ENCODE assay signal across 8 mouse cellular contexts in the genomic region with DNA sequence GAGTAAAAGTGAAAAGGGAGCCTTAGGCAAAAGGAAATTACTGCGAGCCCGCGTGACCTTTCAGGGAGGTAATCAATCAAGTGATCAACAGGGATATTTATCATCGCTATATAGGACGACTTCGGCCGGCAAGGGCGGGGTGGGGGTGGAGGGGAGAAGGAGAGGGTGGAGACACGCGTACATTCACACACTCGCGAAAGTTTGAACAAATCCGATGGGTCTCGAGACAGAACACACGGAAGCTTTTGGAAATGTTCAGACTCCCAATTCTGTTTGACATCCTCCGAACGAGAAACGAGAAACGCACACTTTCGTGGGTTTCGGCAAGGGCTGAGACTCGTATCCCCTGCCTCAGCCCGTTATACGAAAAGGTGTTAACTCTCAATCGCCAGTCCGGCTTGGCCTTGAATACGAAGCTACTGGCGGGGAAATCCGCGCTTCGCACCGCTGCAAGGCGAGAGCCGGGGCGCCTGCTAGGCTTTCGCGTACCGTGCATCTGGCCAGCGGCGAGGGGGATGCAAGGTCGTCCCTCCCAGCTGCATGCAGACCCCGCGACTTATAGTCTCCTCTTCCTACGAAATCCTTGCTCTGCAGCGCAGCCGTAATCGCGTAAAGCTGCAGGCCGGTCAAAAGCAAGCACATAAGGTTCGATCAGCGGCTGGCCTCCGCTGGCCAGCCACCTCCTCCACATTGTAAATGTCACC. TPM values are rescaled to one million over a fixed set of nuclear protein-coding genes. Genes with fewer than 3 reads are reported as not detected.
DNase-seq lines count a peak whose midpoint lies in the region; ATAC-seq and TF ChIP-seq lines count a peak whose summit lies in the region.

No protein-coding gene starts in this region.

- peak; percentile 22; the same call in 1 of the 2 replicates for ATAC-seq in forebrain, embryonic 12.5 days (ENCODE audit: low FRiP score)
- no peak for ATAC-seq in liver, embryonic 15.5 days (ENCODE audit: insufficient read depth)
- ATAC-seq in stomach, embryonic 14.5 days (ENCODE audit: insufficient number of reproducible peaks, insufficient read depth, low FRiP score, low read depth) = 0 out of 2 replicates have a peak, but pooled peaks have one; percentile 6

- no peak for TF ChIP-seq POLR2A in lung, adult 2 months (IDR thresholded peaks at IDR 0.05; ENCODE audit: borderline replicate concordance, extremely low read depth, low read depth, low read length)

- peaks cover 72% of the 10 kb centered on the region for H3K27me3 ChIP-seq in forebrain, embryonic 12.5 days
- peaks cover 92% of the 10 kb centered on the region for H3K27me3 ChIP-seq in liver, embryonic 15.5 days
- 0 out of 2 replicates have a peak, but pooled peaks cover 2% of the 10 kb centered on the region for H3K27me3 ChIP-seq in stomach, embryonic 14.5 days (ENCODE audit: control insufficient read depth, insufficient read depth, low read length)

- DNase-seq in lung, adult 2 months = peak; percentile 67
- no peak for DNase-seq in lung, postnatal 25 days (ENCODE audit: low spot score)
- peak; percentile 70 for DNase-seq in hindlimb bud, embryonic 11.5 days (ENCODE audit: extremely low spot score, low read depth, low spot score)
- no peak for DNase-seq in frontal cortex, postnatal 36 days (ENCODE audit: low spot score in 2 of 2)
- no peak for DNase-seq in frontal cortex, postnatal 14 days (ENCODE audit: low spot score in 2 of 2)

- H3K4me3 ChIP-seq in lung, adult 2 months (replicated peaks; ENCODE audit: extremely low read depth, low read depth, low read length) = peak overlapping the region; percentile 69
- peak overlapping the region; percentile 42 for H3K4me3 ChIP-seq in forebrain, embryonic 12.5 days (replicated peaks)
- H3K4me3 ChIP-seq in liver, embryonic 15.5 days (replicated peaks) = 0 out of 2 replicates have a peak overlapping the region, but pooled peaks have one; percentile 8
- peak overlapping the region; percentile 42 for H3K4me3 ChIP-seq in stomach, embryonic 14.5 days (ENCODE audit: low read depth, low read length)

- TF ChIP-seq CTCF in lung, adult 2 months (IDR thresholded peaks at IDR 0.05; ENCODE audit: insufficient read depth, low read length) = no peak

- no peaks in the 10 kb centered on the region for H3K4me1 ChIP-seq in lung, adult 2 months (ENCODE audit: control insufficient read depth, insufficient read depth, low read length)
- peaks cover 42% of the 10 kb centered on the region for H3K4me1 ChIP-seq in forebrain, embryonic 12.5 days
- peaks cover 13% of the 10 kb centered on the region for H3K4me1 ChIP-seq in liver, embryonic 15.5 days (replicated peaks)
- H3K4me1 ChIP-seq in stomach, embryonic 14.5 days (ENCODE audit: control insufficient read depth, insufficient read depth, low read length) = 0 out of 2 replicates have a peak, but pooled peaks cover 4% of the 10 kb centered on the region

- peak overlapping the region; percentile 50 for H3K9ac ChIP-seq in forebrain, embryonic 12.5 days
- H3K9ac ChIP-seq in liver, embryonic 15.5 days = no peak overlapping the region
- peak overlapping the region; percentile 42 for H3K9ac ChIP-seq in stomach, embryonic 14.5 days (replicated peaks; ENCODE audit: low read depth, low read length)

- no peaks in the 10 kb centered on the region for H3K9me3 ChIP-seq in forebrain, embryonic 12.5 days
- no peaks in the 10 kb centered on the region for H3K9me3 ChIP-seq in liver, embryonic 15.5 days (replicated peaks)
- H3K9me3 ChIP-seq in stomach, embryonic 14.5 days (ENCODE audit: control insufficient read depth, low read depth, low read length) = no peaks in the 10 kb centered on the region

- H3K27ac ChIP-seq in forebrain, embryonic 12.5 days = no peak overlapping the region
- H3K27ac ChIP-seq in liver, embryonic 15.5 days (replicated peaks) = no peak overlapping the region
- peak overlapping the region; percentile 85; the same call in 1 of the 2 replicates for H3K27ac ChIP-seq in stomach, embryonic 14.5 days (ENCODE audit: low read length)

- 2% methylated on average over 52 of the region's 52 CpGs for WGBS in lung, adult 2 months
- WGBS in forebrain, embryonic 12.5 days = under 1% methylated on average over 52 of the region's 52 CpGs
- WGBS in liver, embryonic 15.5 days (ENCODE audit: insufficient replicate concordance) = 1% methylated on average over 52 of the region's 52 CpGs
- WGBS in stomach, embryonic 14.5 days = under 1% methylated on average over 52 of the region's 52 CpGs

- no peaks in the 10 kb centered on the region for H3K36me3 ChIP-seq in forebrain, embryonic 12.5 days (replicated peaks)
- H3K36me3 ChIP-seq in liver, embryonic 15.5 days (replicated peaks) = no peaks in the 10 kb centered on the region
- no peaks in the 10 kb centered on the region for H3K36me3 ChIP-seq in stomach, embryonic 14.5 days (ENCODE audit: control insufficient read depth, insufficient read depth, low read length)

- H3K4me2 ChIP-seq in forebrain, embryonic 12.5 days = peak overlapping the region; percentile 85
- H3K4me2 ChIP-seq in liver, embryonic 15.5 days = peak overlapping the region; percentile 50
- H3K4me2 ChIP-seq in stomach, embryonic 14.5 days (replicated peaks; ENCODE audit: low read depth, low read length) = peak overlapping the region; percentile 81

RNA-seq across cellular contexts. Expression of a gene that starts 33.6 kb away (rescaled TPM):
- 13.5 and 16.0 TPM in 2 replicates for polyA plus RNA-seq in lung, adult 2 months (2012; rRNA removed)
- polyA plus RNA-seq in forebrain, embryonic 12.5 days (2016; fragmentation: Nextera tagmentation; extraction: Ambion mirVana) = 12.1 and 12.2 TPM in 2 replicates
- polyA plus RNA-seq in liver, embryonic 15.5 days (2015; fragmentation: Nextera tagmentation; extraction: Ambion mirVana) = 0.79 and 1.0 TPM in 2 replicates
- 85.8 and 101 TPM in 2 replicates for polyA plus RNA-seq in stomach, embryonic 14.5 days (2014; fragmentation: Nextera tagmentation; extraction: Ambion mirVana)

Comparison
In these comparisons a context has a peak if more than half of its experiments do, and no peak if none do; other contexts are left out.
1. DNase-seq: peak in lung, adult 2 months (single experiment) and hindlimb bud, embryonic 11.5 days (single experiment); none in lung, postnatal 25 days (single experiment), frontal cortex, postnatal 36 days (0 of 2) and frontal cortex, postnatal 14 days (0 of 2).
2. H3K4me3 ChIP-seq: peak in every context shown above with its lines; median percentile 69 in lung, adult 2 months; 42 in forebrain, embryonic 12.5 days; 42 in stomach, embryonic 14.5 days; 8 in liver, embryonic 15.5 days.
3. Peak in every context shown above with its lines, with median percentiles within 50 percentile points of each other: H3K4me2 ChIP-seq.